Mouse (Mus musculus) lung, adult 2 months (tissue): ENCODE results near the gene Gm5622.
"Not testable (repeated sequence)": the region's sequence is repeated elsewhere in the genome, so short reads cannot be mapped to it uniquely, and the experiment has no call there.

Experiments
- CTCF ChIP-seq: fragments of 200-500 bp; IDR thresholded peaks from 2 replicates; pipeline ENCODE4 v1.5.1; 2011; ENCODE audit warnings: mild to moderate bottlenecking, low read length, control low read depth; ENCODE audit not compliant: insufficient read depth
- POLR2A ChIP-seq: fragments of 200-500 bp; IDR thresholded peaks from 2 replicates; pipeline ENCODE4 v1.6.1; 2011; ENCODE audit warnings: low read depth, mild to moderate bottlenecking, control low read depth, low read length, borderline replicate concordance; ENCODE audit errors: extremely low read depth

DNA sequence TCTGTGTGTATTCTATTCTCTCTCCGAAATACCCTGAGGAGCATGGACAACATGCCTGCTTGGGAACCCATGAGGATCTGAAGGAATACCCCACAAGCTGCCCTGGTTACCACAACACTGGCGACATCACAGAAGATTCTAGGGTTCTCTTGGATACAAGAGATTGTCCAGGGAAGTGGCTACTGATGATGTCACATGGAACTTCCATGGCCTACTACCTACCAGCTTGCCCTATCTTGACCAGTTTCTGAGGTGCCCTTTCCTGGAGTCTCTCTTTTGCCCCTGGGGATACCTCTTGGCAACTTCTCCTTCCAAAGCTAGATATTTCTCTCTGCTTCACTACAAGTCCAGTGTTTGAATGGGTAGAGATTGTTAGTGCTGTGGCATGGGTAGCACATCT is 142.8 kb downstream of the Gm5622 start, which contains the start of gene Gm17079:
- TF ChIP-seq CTCF, POLR2A: not testable (repeated sequence)
